Mouse (Mus musculus): ENCODE data around the gene Tyro3.

Gene Tyro3

GRCm38 (mm10) chr2:119857341-119857740 lies 59.8 kb downstream of the Tyro3 start:
- DNase-seq (ENCODE audit: low spot score): no peak

- DNase-seq (ENCODE audit: low spot score): no peak
These were observed 67.0 kb downstream of the Tyro3 start for GRCm38 (mm10) chr2:119864484-119864883.
